Mouse (Mus musculus) brain, embryonic 18.5 days (tissue): ENCODE results near the gene Olfr286.

ENCODE experiments used
- DNase-seq: peaks from one replicate; pipeline ENCODE4 v3.0.0-alpha.2; 2012; ENCODE audit warnings: low read depth, low spot score

Gene Olfr286

DNA sequence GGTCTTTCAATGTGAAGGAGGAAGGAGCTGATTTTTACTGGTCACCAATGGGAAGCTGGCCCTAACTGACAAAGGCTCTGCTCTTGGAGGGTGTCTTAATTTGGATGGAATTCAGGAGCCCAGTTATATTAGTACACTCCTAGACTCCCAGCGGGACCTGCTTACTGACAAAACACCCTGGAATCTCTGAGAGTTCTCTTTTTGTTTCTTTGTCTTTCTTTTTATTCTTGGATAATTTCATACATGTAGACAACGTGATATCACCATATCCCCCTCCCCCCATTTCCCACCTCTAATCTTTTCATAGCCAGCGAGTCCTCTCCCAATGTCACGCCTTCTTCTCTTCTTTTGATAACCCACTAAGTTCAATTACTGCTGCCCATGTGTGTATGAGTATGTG, at the start of gene Olfr286:
TSS of gene Olfr286 (minus strand) at position 101 of the 400 bp plus-strand sequence.
- DNase-seq, result no peak

DNA sequence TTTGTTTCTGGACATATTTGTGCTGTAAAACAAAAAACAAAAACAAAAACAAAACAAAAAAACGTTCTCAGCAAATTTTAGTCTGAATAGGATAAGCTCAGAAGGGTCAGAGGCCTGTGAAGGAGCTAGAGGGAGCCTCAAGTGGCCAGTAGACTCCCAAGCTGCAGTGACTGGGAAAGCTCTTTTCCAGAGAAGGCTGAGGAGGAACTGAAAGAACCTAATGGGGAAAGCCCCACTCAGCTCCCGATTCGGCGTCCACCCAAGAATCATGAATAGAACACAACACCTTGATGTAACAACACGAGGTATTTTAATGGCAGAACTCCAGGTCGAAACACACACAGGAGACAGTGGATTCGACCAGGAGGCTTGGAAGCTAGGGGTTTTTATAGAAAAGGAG, 23.5 kb upstream of the Olfr286 start:
- no peak for DNase-seq

DNA sequence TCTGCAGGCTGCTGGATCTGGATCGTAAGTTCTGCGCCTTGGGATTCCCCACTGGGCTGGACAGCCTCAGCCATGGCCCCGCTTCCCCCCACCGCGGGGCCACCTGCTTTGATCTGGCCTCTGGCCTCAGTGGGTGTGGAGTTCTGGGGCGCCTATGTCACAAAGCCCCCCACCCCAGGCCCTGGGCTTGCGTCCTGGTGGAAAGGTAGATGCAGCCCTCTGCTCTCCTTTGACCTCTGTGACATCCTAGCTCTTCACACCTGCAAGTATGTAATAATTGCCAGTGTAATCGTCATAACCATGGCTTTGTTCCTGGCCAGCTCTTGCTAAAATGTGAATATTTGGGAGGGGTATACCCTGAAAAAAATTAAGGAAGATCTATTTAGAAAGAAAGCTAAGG, 22.9 kb upstream of the Olfr286 start, which contains the start of gene H1fnt:
TSS of gene H1fnt (minus strand) at position 101 of the 400 bp plus-strand sequence.
- DNase-seq, result no peak

DNA sequence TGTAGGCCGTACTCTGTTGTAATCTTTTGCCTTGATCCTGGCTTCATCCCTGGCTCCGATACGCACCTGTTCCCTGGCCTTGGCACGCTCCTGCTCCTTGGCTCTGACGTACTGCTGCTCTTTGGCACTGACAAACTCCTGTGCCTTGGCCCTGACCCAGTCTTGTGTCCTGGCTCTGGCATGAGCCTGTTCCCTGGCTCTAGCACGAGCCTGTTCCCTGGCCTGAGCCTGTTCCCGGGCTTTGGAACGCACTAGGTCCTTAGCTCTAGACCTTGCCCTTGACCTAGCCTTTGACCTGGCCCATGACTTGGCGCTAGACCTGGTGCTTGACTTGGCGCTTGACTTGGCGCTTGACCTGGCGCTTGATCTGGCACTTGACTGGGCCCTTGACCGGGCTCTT, 22.0 kb upstream of the Olfr286 start:
- DNase-seq, result no peak

- DNase-seq, result no peak
Measured at GRCm38 (mm10) chr15:98235442-98235841, 1.2 kb upstream of the Olfr286 start.

- no peak for DNase-seq
Measured at GRCm38 (mm10) chr15:98226096-98226495, 8.2 kb downstream of the Olfr286 start.

GRCm38 (mm10) chr15:98225610-98226009, 8.6 kb downstream of the Olfr286 start:
- no peak for DNase-seq

- DNase-seq, result no peak
Measured at GRCm38 (mm10) chr15:98222377-98222776, 11.9 kb downstream of the Olfr286 start.

GRCm38 (mm10) chr15:98220877-98221276, 13.4 kb downstream of the Olfr286 start, which contains the start of the genes Gm44579 and Olfr287:
Gm44579 (minus strand) TSS chr15:98220977.
Olfr287 (minus strand) TSS chr15:98221056.
- DNase-seq, result no peak

DNA sequence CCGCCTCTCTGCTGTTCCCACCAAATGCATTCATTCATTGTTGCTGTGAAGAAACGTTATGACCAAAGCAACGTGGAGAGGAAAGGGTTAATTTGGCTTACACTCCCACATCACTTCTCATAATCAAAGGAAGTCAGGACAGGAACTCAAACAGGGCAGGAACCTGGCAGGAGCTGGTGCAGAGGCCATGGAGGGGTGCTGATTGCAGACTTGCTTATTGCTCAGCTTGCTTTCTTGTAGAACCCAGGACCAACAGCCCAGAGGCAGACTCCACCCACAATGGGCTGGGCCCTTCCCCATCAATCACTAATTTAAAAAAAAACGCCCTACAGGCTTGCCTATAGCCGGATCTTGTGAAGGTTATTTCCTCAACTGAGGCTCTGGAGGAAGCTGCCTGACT, 20.1 kb downstream of the Olfr286 start:
- no peak for DNase-seq

DNA sequence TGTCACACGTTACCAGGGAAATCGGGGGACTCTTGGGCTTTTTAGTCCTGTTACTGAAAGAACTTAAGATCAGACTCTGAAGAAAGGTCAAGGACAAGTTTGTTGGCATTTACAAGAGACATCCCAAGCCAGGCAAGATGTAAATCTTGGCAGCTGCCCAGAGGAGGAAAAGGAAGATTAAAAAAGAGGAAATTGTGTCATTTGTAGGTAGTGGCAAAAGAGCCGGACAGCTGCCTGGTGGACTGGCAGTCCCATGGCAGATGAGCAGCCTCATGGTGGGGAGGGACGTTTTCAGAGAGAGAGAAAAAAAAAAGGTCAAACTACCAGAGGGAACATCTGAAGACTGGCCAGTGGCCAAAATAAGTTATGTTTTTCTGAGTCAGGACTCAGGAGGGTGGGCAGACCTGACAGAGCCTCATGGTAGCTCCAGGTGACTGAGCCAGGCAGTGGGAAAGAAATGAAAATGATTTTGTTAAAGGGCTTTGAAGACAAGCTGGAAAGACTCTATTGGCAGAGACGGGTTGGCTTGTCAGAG, 20.8 kb downstream of the Olfr286 start:
- DNase-seq, result no peak

DNA sequence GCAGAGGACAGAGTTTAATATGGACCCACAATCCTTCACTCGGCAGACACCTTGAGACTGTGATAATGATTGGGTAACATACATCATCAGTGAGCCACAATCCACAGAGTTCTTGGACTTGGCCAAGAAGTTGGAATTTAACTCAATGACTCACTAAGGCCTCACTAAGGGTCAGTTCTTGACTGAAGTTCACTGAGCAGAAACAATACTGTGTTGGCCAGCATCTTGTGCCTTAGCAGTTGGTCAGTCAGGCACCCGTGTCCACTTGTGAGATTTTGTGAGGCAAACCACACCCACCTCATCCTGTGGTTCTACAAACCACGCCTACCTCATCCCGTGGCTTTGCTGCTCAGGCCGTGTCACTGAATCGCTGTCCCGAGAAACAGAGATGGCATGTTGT, 24.6 kb downstream of the Olfr286 start:
- no peak for DNase-seq

- DNase-seq, result no peak
Measured at GRCm38 (mm10) chr15:98195442-98195841, 38.8 kb downstream of the Olfr286 start, which contains the start of gene Olfr288. Olfr288 (minus strand) TSS chr15:98195542.

- no peak for DNase-seq
Measured at GRCm38 (mm10) chr15:98184456-98184855, 49.8 kb downstream of the Olfr286 start.

- no peak for DNase-seq
Measured at GRCm38 (mm10) chr15:98181856-98182570, 52.2 kb downstream of the Olfr286 start.

DNA sequence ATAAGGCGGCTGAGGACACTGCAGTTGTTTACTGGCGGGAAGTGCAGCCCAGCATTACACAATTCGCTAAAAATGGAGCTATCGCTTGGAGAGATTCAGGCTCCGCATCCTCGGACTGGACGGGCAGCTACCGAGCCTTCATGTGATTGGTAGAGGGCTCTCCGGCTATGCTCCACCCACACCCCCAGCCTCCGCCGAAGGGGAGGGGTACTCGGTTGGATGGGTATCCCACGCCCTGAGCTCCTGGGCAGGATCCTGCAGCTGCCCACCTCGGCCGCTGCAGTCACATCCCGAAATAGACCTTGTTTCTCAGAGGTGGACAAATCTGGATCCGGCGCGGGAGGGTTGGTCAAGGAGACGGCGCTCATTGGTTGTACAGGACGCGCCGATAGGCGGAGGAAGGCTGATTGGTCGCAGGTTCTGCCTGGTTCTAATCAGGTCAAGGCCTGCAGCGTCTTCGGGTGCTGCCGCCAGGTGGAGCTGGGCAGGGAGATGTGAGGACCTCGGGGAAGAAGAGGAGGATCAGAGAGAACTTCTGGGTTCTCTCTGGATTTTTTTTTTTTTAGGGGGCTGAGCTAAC, 53.0 kb downstream of the Olfr286 start:
- DNase-seq, result peak; percentile 80

- no peak for DNase-seq
Measured at GRCm38 (mm10) chr15:98180567-98181131, 53.6 kb downstream of the Olfr286 start.

- no peak for DNase-seq
Measured at GRCm38 (mm10) chr15:98177320-98177719, 56.9 kb downstream of the Olfr286 start.
